Mouse (Mus musculus) erythroblast, adult 5-6 weeks (primary cell): Measurements from ENCODE around the gene Polg2. TPM values are rescaled to one million over a fixed set of nuclear protein-coding genes. Genes with fewer than 3 reads are reported as not detected.
"Not testable (repeated sequence)": the region's sequence is repeated elsewhere in the genome, so short reads cannot be mapped to it uniquely, and the experiment has no call there.

Experiments
- ATAC-seq: replicated peaks from 2 replicates; pipeline ENCODE4 v1.8.0; 2016; ENCODE audit warnings: moderate number of reproducible peaks, mild to moderate bottlenecking, moderate TSS enrichment, inconsistent platforms; ENCODE audit not compliant: poor library complexity, low FRiP score, severe bottlenecking
- total RNA-seq, 2 experiments: library from RNA; stranded (forward) in 1 of 2; stranded (reverse) in 1 of 2; fragments of 150-400 nt in 1 of 2; fragments of 200-764, 138-1000 nt in 1 of 2; gene quantifications; 2 replicates each; pipeline versions ENCODE4 v1.2.3 to v1.2.4; 2015 to 2017; ENCODE audit warnings: low replicate concordance in 2 of 2

Polg2 gene
- total RNA-seq (2015; ENCODE audit: low replicate concordance) (8.2 and 9.6 TPM in 2 replicates), total RNA-seq (2017; ENCODE audit: low replicate concordance) (9.9 and 22.7 TPM in 2 replicates)

DNA sequence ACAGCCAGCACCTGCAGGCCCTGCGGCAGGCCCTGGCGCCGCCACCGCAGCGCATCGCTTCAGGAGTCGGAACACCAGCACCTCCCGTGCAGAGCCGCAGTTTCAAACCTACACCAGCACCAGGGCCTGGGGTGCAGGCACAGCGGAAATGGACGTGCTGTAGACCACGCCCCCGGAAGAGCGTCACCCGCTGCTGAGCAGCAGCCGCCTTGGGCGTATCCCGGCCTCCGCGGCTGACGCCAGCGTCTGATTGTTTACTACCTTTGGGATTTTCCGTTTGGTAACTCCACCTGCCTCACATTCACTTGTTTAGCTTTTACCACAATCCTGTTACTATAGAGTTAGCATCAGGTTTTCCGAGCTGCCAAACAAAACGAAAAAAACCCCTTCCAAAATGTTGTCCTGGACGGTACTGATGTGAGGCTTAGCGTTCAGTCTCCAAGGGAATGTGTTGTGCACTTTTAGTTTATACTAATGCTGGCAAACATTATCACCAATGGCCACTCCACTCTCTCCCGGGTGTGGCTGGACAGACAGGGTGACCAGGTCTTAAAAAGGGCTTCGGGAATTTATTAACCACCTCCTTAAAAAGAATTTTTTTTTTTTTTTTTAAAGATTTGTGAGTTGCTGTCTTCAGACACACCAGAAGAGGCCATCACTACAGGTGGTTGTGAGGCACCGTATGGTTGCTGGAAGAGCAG is at the start of gene Polg2:
Gene Polg2, minus strand, starts transcription at position 150 of the 701 bp plus-strand sequence.
- peak; percentile 96 for ATAC-seq

DNA sequence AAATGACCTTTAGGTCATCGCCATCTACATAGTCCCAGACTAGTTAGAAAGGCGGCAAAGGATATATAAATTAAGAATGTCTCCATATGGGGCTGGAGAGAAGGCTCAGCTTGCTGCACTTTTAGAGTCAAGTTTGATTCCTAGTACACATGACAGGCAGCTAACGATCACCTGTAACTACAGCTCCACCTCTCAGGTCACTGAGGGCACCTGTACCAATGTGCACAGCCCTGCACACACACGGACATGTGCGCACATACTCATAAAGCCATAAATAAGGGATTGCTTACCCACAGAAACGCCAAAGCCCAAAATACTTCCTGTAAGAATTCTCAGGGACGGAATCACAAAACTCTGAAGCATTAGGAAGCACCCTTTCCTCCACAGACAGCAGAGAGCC is 48.7 kb upstream of the Polg2 start:
- ATAC-seq, result no peak

DNA sequence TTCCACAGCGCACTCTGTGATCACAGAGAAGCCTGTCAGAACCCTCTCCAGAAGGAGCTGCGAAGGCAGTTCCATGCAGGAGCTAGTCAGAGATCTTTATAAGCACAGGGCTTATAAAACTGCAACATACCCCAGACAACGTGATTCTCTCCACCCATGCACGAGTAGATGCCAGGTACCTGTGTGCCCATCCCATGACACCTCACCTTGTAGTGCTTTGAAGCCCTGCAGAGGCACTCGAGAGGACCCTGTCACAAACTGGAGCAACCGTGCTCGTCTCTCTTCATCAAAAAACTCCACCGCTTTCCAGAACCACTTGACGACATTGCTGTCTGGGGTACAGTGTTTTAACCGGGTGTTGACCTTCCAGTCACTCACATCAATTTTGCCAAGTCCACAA is 45.1 kb upstream of the Polg2 start:
- no peak for ATAC-seq

DNA sequence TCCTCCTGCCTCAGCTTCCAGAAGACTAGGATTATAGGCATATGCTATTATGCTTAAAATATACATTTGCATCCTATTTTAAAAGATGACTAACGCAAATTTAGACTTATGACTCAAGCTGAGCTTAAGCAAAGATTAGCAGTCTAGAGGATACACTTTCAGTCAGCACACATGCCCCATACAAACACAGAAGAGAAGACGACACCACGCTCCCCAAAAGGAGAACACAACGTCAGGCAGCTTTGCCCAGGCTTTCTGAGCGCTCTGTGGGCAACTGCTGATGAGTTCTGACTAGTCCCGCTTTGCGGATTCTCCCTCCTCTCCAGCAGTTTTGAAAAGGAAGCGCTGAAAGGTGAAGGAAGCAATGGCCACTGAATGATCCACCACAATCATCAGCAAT is 44.4 kb upstream of the Polg2 start:
- ATAC-seq, result no peak

DNA sequence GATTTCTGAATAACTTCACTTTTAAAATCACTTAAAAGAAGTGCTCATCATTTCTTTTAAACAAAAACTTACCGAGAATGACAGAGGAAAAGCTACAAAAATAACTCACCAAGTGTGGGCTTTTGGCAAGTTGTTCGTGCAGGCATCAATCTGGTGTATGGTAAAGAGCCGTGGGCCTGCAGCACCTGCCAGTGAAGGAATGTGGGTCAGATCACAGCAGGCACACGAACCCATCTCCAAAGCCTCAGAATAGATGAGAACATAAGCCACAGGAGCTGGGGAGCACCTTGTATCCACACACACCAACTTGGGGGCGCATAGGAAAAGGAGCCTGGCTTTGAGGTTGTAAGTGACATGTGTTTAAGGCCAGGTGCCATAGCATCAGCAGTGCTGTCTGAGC is 43.6 kb upstream of the Polg2 start:
- ATAC-seq, result no peak

DNA sequence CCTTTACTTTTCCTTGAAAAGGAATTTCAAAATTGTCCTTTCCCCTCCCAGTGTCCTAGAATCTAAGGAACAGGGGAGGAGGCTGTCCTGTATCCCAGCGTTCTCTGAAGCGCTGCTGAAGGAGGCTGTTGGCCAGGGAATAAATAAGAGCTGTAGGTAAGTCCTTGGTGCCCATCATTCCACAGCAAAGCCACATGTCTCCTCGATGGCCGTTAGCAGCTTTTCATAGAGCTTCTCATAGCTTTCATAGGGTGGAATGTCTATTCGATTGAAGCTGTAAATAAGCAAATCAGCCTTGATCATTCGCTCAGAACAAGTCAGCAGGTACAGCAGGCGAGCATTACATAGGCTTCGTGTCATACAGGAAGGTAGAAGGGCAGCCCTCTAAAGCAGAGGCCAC is 43.2 kb upstream of the Polg2 start:
- ATAC-seq, result no peak

DNA sequence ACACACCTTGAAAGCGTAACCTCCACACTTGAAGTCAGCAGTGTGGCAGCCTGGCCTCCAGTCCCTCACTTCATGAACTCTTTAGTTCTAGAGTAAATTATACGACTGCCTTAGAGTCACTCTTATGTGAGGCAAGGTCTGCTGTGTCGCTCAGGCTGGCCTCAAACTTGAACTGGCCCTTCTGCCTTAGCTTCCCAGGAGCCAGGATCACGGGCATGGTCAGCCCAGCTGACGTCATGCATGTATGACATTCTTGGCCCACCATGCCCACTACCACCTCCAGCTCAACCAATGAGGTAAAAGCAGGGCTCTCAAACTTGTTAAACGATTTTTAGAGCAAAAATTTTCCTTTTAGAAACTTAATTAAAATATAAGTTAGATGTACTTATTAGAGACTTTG is 42.1 kb upstream of the Polg2 start:
- ATAC-seq, result no peak

DNA sequence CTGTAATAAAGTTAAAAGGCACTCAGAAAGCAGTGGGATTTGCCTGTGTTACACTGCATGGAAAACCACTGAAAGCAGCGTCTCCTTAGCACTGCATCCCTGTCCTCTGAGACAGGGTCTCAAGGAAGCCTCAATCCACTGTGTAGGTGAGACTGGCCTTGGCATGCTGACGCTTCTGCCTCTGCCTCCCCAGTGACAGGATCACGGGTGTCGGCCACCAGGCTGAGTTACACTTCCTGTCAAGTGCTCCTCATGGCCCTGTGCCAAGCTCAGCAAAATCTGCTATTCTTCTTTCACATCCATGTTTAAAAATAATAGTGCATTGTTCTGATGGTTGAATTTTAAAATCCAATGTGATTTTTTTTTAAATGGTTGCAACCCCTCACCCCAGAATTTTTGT is 41.6 kb upstream of the Polg2 start:
- no peak for ATAC-seq

DNA sequence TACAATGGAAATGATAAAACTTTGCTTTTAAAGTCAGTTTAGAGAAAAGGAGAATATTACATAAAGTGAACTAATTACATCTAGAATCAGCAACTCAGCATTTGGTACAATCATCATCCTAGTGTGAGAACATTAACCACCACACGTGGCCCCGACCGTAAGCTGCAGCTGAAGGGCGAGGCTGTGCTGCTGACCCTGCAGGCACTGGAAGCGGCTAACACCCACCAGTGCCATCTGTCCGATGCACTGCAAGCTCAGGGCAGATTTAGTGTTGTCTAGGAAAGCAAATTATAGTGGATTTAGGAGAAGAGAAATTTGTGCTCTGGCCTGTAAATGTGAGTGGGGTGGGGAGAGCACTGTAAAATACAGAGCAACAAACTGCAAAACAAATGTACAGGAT is 40.9 kb upstream of the Polg2 start:
- ATAC-seq, result no peak

DNA sequence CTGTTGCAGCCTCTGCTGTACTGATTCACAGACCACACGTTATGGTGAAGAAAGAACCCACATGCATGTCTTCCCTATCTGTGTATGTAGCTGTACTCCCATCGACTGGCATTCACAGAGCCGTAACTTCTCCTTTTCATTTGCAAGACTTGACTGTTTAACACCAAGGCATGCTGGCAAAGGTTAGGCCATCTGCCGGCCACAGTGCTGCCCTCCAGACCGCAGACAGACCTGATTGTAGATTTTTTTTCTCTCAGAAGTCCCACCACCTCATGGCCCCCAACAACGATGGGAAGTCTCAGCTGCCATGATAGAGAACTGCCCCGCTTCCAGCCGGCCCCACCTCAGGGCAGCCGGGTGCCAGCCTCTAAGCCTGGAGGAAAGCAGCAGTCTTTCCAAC is 40.3 kb upstream of the Polg2 start:
- no peak for ATAC-seq

DNA sequence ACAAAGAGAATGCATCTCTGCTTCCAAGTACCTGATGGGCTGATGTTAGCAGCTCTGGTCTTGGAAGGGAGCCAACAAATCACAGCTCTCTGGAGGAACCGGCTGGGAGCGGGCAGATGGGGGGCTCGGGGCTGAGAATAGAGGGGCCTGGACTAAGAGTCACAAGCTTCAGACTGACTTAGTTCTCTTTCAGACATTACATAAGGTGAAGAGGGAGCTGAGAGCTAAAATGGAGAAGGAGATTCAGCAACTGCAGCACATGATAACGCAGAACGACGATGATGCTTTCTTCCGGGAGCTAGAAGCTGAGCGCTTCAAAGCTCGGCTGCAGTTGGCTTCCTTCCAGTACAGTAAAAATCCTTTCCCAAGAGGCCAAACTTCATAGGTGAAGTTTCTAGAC is 39.0 kb upstream of the Polg2 start:
- ATAC-seq, result no peak

DNA sequence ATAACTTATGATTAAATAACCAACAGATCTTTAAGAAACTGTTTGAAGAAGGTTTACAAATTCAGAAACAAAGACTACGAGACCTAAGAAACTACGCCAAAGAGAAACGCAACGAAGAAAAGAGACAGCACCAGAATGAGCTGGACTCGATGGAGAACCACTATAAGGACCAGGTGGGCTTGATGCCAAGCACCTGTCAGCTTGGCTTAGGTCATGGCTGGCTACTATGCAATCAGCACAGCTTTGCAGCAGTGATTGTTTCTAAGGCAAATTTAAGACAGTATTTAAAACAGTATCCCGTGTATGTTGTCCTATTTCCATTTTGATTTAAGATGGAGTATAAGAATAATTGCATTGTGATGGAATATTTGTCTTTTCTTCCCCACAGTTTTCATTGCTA is 38.5 kb upstream of the Polg2 start:
- ATAC-seq, result no peak

DNA sequence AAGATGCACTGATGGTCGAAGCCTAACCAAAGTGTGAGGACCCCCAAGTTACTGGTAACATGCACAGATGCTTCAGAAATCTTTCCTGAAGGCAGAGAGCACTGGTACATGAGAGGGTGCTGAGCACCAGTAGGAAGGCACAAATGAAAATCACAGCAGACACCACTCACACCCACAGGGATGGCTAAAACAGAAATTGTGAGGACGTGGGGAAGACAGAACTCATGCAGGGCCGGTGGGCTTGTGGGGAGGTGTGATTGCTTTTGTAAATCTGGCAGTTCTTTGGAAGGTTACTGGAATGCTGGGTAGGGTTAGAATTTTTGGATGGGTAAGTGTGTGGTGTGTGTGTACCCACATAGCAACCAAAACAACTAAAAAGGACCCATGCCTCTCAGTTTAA is 37.8 kb upstream of the Polg2 start:
- no peak for ATAC-seq

DNA sequence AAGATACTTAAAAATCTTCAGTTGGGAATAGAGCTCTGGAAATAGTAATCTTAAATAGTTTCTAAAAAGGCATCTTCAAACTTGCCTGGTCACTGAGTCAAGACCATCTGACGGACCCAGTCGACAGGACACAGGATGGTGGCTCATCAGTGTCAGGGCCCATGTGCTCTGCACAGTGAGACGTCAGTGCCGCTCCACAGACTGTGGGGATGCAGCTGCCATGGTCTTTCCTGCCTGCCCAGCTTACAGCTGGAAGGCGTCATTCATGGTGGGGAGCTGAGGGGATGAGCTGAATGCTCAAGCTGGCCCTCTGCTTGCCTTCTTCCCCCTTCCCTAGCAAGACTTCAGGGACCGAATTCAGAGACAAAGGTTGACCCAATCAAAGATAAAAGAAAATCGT is 37.0 kb upstream of the Polg2 start:
- no peak for ATAC-seq

DNA sequence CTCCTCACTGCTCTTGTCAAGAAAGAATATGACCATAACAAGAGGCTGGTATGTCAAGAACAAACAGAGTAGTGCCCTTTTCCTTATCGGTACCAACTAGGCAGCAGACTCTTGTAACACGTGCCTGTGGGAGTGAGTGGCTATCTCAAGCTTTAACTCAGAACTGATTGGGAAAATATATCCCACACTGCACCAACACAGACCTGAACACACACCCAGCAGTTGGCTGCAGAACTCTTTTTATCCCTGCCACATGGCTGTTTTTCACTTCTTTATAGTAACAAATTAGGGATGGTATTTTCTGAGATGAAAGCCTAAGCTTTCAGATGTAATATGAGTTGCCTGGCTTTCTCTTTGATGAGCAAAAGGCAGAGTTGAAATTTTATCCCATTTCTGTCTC is 36.4 kb upstream of the Polg2 start:
- ATAC-seq, result no peak

DNA sequence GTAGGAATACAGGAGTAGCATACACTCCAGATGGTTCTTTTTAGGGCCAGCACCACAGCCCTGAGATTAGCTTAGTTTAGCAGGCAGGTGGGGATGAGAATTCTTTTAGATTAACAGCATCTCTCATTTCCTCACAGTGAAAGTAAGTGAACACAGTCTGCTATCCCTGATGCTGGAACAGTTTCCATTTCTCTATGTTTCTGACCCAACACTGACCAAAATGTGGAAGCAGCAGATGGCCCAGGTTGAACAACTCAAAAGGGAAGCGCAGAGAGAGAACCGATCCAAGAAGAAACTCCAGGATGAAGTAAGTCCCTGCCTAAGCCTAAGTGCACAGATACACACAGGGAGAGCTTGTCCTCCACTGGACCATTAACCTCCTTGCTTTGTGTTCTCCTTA is 36.0 kb upstream of the Polg2 start:
- ATAC-seq, result no peak

DNA sequence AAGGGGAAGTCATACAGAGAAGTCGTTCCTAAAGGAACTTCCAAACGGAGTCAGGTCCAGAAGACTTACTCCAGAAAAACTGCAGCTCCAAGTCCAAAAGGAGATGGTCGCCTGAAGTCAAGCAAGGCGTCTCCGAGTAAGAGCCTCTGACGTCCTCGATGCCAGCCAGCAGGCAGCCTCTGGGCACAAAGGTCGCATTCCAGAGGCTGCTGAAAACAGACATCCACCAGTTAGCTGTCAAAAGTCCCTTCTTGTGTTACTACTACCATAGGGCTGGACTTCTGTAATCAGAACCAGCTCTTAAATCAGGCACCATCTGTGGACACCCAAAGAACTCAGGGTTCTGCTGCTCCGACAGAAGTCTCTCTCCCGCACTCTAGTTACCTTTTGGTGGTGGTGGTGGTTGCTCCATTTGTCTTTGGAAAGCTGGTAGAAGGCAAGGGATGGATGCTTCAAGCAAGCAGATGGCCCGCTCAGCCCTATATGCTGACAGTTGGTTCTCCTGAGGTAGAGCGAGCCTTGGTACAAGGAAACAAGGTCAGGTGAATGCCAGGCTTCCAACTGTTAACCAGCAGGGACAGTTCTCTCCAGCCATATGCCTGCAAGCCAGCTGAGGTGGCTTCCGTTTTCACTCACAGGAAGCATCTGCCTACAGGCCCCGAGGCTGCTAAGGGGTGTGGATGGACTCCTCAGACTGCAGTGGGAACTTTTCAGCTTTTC is 35.4 kb upstream of the Polg2 start:
- no peak for ATAC-seq

DNA sequence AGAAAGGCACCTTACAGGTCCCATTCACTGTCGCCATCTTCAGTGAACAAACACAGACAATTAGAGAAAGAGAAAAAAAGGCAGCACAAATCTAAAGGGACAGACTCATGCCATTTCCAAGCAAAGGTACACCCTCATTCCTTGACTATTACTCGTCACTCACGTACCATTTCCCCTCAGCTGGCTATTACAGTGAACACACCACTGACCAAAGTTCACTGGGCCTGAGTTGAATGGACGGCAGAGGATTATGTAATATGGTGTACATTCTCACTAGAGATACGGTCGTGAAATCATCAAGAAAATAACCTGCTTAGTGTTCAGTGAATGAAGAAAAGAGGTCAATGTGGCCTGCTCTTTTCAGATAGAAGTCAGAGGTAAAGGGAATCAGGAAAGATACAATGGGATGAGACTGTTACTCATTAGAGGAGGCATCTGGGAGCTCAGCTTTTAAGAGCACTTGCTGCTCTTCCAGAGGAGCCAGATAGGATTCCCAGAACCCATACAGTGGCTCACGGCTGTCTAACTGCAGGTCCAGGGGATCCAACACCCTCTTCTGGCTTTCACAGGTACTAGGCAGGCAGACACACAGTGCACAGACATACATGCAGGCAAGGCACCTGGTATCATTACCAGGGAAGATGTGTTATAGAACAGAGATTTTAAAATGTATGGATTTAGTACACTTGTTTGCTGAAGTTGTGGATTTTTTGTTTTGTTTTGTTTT is 33.2 kb upstream of the Polg2 start:
- ATAC-seq, result no peak

DNA sequence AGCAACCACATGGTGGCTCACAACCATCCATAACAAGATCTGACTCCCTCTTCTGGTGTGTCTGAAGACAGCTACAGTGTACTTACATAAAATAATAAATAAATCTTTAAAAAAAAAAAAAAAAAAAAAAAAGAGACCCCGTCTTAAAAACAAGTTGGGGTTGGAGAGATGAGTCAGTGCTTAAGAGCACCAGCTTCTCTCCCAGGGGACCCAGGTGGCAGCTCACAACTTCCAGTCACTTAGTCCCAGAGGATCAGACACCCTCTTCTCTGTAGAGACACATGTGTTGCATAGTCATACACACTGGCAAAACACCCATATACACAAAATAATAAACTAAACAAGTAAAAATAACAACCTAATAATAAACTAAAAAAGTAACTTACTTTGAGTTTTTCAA is 28.1 kb upstream of the Polg2 start:
- ATAC-seq, result not testable (repeated sequence)

DNA sequence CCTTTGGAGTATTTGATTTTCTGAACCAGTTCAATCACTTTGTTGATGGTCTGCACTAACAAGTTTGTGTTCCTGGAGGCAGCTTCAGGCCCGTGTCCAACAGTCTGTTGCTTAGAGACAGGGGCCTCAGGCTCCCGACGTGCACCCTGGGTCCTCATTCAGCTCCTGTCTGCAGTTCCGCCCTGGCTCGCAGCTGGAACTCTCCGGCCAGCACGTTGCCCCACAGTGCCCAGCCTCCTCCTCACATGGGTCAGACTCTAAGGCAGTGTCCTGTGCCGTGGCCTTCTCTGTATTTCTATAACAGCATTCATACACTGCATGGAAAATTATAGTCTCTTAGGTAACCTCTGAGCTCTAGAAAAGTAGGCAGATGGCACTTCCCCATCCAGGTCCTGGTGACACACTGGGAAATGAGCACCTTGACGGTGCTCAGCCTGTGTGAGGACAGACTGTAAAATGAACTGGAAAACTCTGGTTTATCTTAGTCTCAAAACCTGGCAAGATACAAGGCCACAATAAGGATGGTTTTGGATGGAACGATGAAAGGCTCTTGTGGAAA is 22.8 kb upstream of the Polg2 start:
- peak; percentile 38; the same call in 1 of the 2 replicates for ATAC-seq

DNA sequence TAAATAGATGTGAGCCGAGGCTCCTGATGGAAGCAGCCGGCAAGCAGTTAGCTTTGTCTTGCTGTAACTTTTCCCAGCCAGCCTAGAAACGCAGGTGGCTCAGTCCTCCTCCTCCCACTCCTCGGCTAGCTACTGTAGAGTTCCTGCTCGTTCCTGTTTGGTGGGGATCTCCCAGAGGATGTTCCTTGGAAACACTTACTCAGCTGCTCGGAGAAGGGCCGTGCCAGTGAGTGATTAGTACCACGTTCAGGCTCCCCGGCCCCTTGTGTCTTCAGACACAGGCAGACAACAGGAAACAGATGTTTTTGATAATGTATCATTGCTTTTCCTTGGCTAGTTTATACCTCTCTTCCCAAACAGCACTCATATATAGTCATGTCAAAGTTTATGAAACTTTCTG is 16.3 kb upstream of the Polg2 start:
- no peak for ATAC-seq
